Mouse (Mus musculus): ENCODE measurements around the gene Asic3.

Asic3 gene

GRCm38 (mm10) chr5:24413042-24413693, at the start of gene Asic3:
TSS of gene Asic3 (plus strand) at chr5:24413392.
- no peak for DNase-seq

GRCm38 (mm10) chr5:24363467-24363866, 49.7 kb upstream of the Asic3 start:
- no peak for DNase-seq

GRCm38 (mm10) chr5:24364061-24364460, 49.1 kb upstream of the Asic3 start:
- no peak for DNase-seq

- DNase-seq = peak; percentile 48 to 49
These were observed 48.7 kb upstream of the Asic3 start, which contains the start of gene Nos3 for GRCm38 (mm10) chr5:24364508-24364907. TSS of gene Nos3 (plus strand) at chr5:24364810.

- DNase-seq = no peak
These were observed 48.2 kb upstream of the Asic3 start for GRCm38 (mm10) chr5:24364963-24365362.

GRCm38 (mm10) chr5:24365528-24365927, 47.7 kb upstream of the Asic3 start:
- no peak for DNase-seq

- no peak for DNase-seq
These were observed 46.8 kb upstream of the Asic3 start for GRCm38 (mm10) chr5:24366426-24366825.

- no peak for DNase-seq
These were observed 43.4 kb upstream of the Asic3 start for GRCm38 (mm10) chr5:24369767-24370166.

GRCm38 (mm10) chr5:24373807-24374206, 39.4 kb upstream of the Asic3 start:
- DNase-seq = no peak

- no peak for DNase-seq
These were observed 39.0 kb upstream of the Asic3 start for GRCm38 (mm10) chr5:24374216-24374615.

GRCm38 (mm10) chr5:24374666-24375328, 38.4 kb upstream of the Asic3 start:
- no peak for DNase-seq

- no peak for DNase-seq
These were observed 34.5 kb upstream of the Asic3 start for GRCm38 (mm10) chr5:24378700-24379099.

GRCm38 (mm10) chr5:24379501-24379900, 33.7 kb upstream of the Asic3 start:
- DNase-seq = no peak

- no peak for DNase-seq
These were observed 32.7 kb upstream of the Asic3 start for GRCm38 (mm10) chr5:24380499-24380898.

GRCm38 (mm10) chr5:24381486-24381885, 31.7 kb upstream of the Asic3 start:
- no peak for DNase-seq

- no peak for DNase-seq
These were observed 31.2 kb upstream of the Asic3 start for GRCm38 (mm10) chr5:24381988-24382387.

GRCm38 (mm10) chr5:24383026-24383859, 29.9 kb upstream of the Asic3 start:
- DNase-seq = peak; percentile 91 to 95

- peak; percentile 43 to 46 for DNase-seq
These were observed 28.8 kb upstream of the Asic3 start for GRCm38 (mm10) chr5:24384407-24384806.

- no peak for DNase-seq
These were observed 27.8 kb upstream of the Asic3 start for GRCm38 (mm10) chr5:24385374-24385773.

- DNase-seq = no peak
These were observed 27.2 kb upstream of the Asic3 start for GRCm38 (mm10) chr5:24385887-24386550.

- peak; percentile 54 to 72 for DNase-seq
These were observed 25.6 kb upstream of the Asic3 start for GRCm38 (mm10) chr5:24387264-24388241.
